Mouse (Mus musculus) brain, adult 10 weeks (tissue): ENCODE results near the gene Urb2. TPM values are rescaled to one million over a fixed set of nuclear protein-coding genes. Genes with fewer than 3 reads are reported as not detected.

ENCODE experiments used
- polyA plus RNA-seq: library from polyadenylated mRNA; stranded (reverse); fragments of 350-450 nt; fragmentation: Illumina TruSeq; extraction: RNeasy Lipid Tissue Mini Kit (QIAGEN cat#74804); gene quantifications from one replicate; pipeline ENCODE4 v1.2.3, GENCODE M21; 2015; ENCODE audit warnings: low read depth, low replicate concordance

Urb2 gene
- polyA plus RNA-seq: 6.0 TPM

GRCm38 (mm10) chr8:124021237-124022227 lies at the start of gene Urb2, which contains the start of gene Taf5l:
TSS of gene Urb2 (plus strand) at chr8:124021508.
TSS of gene Taf5l (minus strand) at chr8:124021397.

GRCm38 (mm10) chr8:123982826-123983400 lies 38.4 kb upstream of the Urb2 start, which contains the start of gene Abcb10:
TSS of gene Abcb10 (minus strand) at chr8:123983122.

Other genes with a start within 250 kb of the Urb2 start
- gene Rab4a, start 215.5 kb upstream of the Urb2 start, polyA plus RNA-seq: 54.3 TPM
- gene Ccsap, start 161.3 kb upstream of the Urb2 start, polyA plus RNA-seq: 45.1 TPM
- gene Acta1, start 126.8 kb upstream of the Urb2 start, polyA plus RNA-seq: 13.8 TPM
- 17.2 TPM for gene Nup133, start 72.2 kb upstream of the Urb2 start, polyA plus RNA-seq
- gene Abcb10, start 38.4 kb upstream of the Urb2 start, polyA plus RNA-seq: 16.9 TPM
- 16.1 TPM for gene Taf5l, start 111 bp upstream of the Urb2 start, polyA plus RNA-seq
- 24.3 TPM for gene Galnt2, start 209.9 kb downstream of the Urb2 start, polyA plus RNA-seq